Mouse (Mus musculus) C2C12 (cell line): ENCODE measurements around the gene Fto. TPM values are rescaled to one million over a fixed set of nuclear protein-coding genes. Genes with fewer than 3 reads are reported as not detected.

Experiments used
- H3K27me3 ChIP-seq: one replicate; pipeline ENCODE4 v1.6.1; 2011; ENCODE audit not compliant: control insufficient read depth, insufficient read depth, insufficient read length
- H3K36me3 ChIP-seq: one replicate; pipeline ENCODE4 v1.6.1; 2011; ENCODE audit not compliant: control insufficient read depth, insufficient read depth
- H3K4me3 ChIP-seq: one replicate; pipeline ENCODE4 v1.5.1; 2011; ENCODE audit warnings: mild to moderate bottlenecking, control low read depth; ENCODE audit not compliant: poor library complexity, insufficient read depth, severe bottlenecking
- H3K79me2 ChIP-seq: one replicate; pipeline ENCODE4 v1.6.1; 2011; ENCODE audit not compliant: control insufficient read depth, insufficient read depth
- H3K79me3 ChIP-seq: one replicate; pipeline ENCODE4 v1.6.1; 2011; ENCODE audit warnings: low read depth, control low read depth
- H3ac ChIP-seq: one replicate; pipeline ENCODE3; 2011; ENCODE audit warnings: low read depth; ENCODE audit not compliant: control insufficient read depth, insufficient read length
- CEBPB ChIP-seq: IDR thresholded peaks from one replicate; pipeline ENCODE4 v1.6.1; 2011; ENCODE audit warnings: low read depth, mild to moderate bottlenecking, control low read depth, moderate library complexity
- CTCF ChIP-seq: IDR thresholded peaks from one replicate; pipeline ENCODE4 v1.5.1; 2011; ENCODE audit not compliant: control insufficient read depth, insufficient read depth, insufficient read length
- FOSL1 ChIP-seq: IDR thresholded peaks from one replicate; pipeline ENCODE4 v1.8.0; 2011; ENCODE audit warnings: mild to moderate bottlenecking, low read length; ENCODE audit not compliant: poor library complexity, insufficient read depth, severe bottlenecking
- MAX ChIP-seq: IDR thresholded peaks from one replicate; pipeline ENCODE4 v1.6.1; 2011; ENCODE audit warnings: mild to moderate bottlenecking, control low read depth
- MYOD1 ChIP-seq: IDR thresholded peaks from one replicate; pipeline ENCODE4 v1.6.1; 2011; ENCODE audit warnings: low read depth; ENCODE audit not compliant: control insufficient read depth, insufficient read length
- MYOG ChIP-seq: IDR thresholded peaks from one replicate; pipeline ENCODE4 v1.6.1; 2011; ENCODE audit not compliant: control insufficient read depth, insufficient read length; ENCODE audit errors: extremely low read depth
- USF1 ChIP-seq: IDR thresholded peaks from one replicate; pipeline ENCODE4 v1.6.1; 2011; ENCODE audit warnings: low read depth, mild to moderate bottlenecking, control low read depth, moderate library complexity
- polyA plus RNA-seq: library from polyadenylated mRNA; unstranded; fragments of >200 nt; fragmentation: generic; extraction: Trizol; gene quantifications from one replicate; pipeline ENCODE4 v1.2.1, GENCODE M21; 2012; ENCODE audit warnings: missing spikeins

Gene Fto
- polyA plus RNA-seq, 1 experiment: 39.1 TPM

GRCm38 (mm10) chr8:91318938-91319729 lies 5.8 kb downstream of the Fto start:
- Histone ChIP-seq H3K4me3 (no peak overlapping the region), H3K79me2 (peaks cover 100% of the 10 kb centered on the region), H3ac (no peak overlapping the region), H3K79me3 (peaks cover 88% of the 10 kb centered on the region), H3K36me3 (peaks cover 3% of the 10 kb centered on the region), H3K27me3 (no peaks in the 10 kb centered on the region)
- no peak for TF ChIP-seq USF1
- TF ChIP-seq CEBPB: no peak
- no peak for TF ChIP-seq CTCF
- TF ChIP-seq MYOG: no peak
- no peak for TF ChIP-seq MYOD1
- no peak for TF ChIP-seq FOSL1

DNA sequence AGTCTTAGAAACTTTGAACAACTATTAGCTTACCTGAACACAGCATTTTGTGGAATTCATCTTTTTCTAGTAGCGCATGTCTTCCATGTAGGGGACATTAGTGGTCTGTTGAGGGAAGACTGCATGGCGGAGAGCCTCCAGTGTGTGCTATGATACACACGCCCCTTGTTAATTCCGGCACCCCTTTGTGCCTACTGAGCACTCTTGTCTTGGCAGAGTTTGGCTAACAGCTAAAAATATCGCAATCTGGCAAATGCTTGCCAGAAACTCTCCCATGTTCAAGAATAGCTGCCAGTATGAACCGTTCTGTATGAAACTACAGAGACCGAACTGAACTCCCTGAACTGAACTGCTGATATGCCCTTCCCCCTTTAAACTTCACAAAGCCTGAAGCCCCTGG lies 10.2 kb downstream of the Fto start:
- Histone ChIP-seq H3K79me3 (peaks cover 66% of the 10 kb centered on the region), H3ac (no peak overlapping the region), H3K36me3 (peaks cover 3% of the 10 kb centered on the region), H3K79me2 (peaks cover 88% of the 10 kb centered on the region), H3K27me3 (no peaks in the 10 kb centered on the region), H3K4me3 (no peak overlapping the region)
- TF ChIP-seq MYOD1 (no peak), CTCF (no peak), FOSL1 (no peak), MYOG (no peak), MAX (no peak), USF1 (no peak), CEBPB (no peak)

- H3K79me2 ChIP-seq: peaks cover 86% of the 10 kb centered on the region
- no peaks in the 10 kb centered on the region for H3K27me3 ChIP-seq
- H3K79me3 ChIP-seq: peaks cover 60% of the 10 kb centered on the region
- peak; percentile 26 for TF ChIP-seq CTCF
- no peak for TF ChIP-seq USF1
- H3K4me3 ChIP-seq: no peak overlapping the region
- H3ac ChIP-seq: no peak overlapping the region
- H3K36me3 ChIP-seq: peaks cover 3% of the 10 kb centered on the region
These were observed 10.9 kb downstream of the Fto start for GRCm38 (mm10) chr8:91324271-91324670.

DNA sequence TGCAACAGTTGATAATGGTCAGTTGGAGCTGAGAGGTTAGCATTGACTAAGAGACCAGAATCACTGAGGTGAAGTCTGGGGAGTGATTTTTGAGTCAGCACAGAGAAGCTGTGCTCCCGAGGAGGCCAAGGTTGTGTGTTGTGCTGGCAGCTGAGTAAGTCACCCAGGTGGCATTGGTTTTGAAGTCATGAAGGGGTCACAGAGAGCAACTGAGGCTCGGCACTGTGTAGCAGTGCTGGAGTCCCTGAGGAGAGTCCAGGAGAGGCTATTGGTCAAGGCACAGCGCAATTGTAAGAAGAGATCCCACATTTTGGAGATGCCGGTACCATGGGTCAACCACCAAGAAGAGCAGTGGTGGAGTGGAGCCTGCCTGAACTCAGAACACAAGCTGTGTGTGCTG lies 11.6 kb downstream of the Fto start:
- H3K79me3 ChIP-seq: peaks cover 56% of the 10 kb centered on the region
- no peak overlapping the region for H3ac ChIP-seq
- no peak overlapping the region for H3K4me3 ChIP-seq
- H3K79me2 ChIP-seq: peaks cover 84% of the 10 kb centered on the region
- TF ChIP-seq MYOG (no peak), MAX (no peak), USF1 (no peak), CTCF (no peak), CEBPB (no peak)
- H3K27me3 ChIP-seq: no peaks in the 10 kb centered on the region
- H3K36me3 ChIP-seq: peaks cover 3% of the 10 kb centered on the region

DNA sequence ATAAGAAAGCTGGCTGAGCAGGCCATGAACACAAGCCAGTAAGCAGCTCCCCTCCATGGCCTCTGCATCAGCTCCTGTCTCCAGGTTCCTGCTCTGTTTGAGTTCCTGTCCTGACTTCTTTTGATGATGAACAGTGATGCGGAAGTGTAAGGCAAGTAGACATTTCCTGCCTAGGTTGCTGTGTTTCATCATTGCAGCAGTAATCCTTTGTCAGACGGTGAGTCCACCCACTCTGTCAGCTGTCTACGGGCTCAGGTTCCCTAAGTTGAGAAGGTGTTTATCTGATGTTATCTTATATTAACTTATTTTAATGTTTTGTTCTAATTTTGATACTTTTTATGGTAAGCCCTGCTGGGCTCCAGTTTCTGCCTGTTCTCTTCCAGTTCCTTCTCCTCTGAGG lies 12.7 kb downstream of the Fto start:
- no peak for TF ChIP-seq FOSL1
- no peak for TF ChIP-seq CEBPB
- TF ChIP-seq MYOG: no peak
- no peak for TF ChIP-seq CTCF
- TF ChIP-seq MYOD1: no peak
- no peak for TF ChIP-seq MAX
- TF ChIP-seq USF1: no peak
- Histone ChIP-seq H3K4me3 (no peak overlapping the region), H3K27me3 (no peaks in the 10 kb centered on the region), H3K36me3 (peaks cover 3% of the 10 kb centered on the region), H3K79me2 (peaks cover 84% of the 10 kb centered on the region), H3K79me3 (peaks cover 47% of the 10 kb centered on the region), H3ac (no peak overlapping the region)

DNA sequence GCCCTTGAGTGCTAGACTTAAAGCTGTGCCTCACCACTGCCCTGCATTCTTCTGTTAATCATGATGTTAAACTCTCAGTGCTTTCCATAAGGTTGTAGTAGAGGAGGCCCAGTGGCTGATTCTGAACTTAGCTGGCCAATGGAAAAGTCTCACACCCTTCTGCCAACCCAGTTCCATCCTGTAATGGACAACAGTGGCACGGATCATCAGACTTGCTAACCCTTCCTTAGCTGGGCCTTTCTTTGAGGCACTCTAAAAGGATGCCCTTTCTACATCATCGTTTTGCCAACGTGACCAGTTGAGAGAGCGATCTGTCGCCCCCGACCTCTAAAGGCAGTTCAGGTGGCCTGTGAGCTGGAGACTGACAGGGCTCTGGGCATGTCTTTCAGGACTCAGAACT lies 13.6 kb downstream of the Fto start:
- no peak overlapping the region for H3K4me3 ChIP-seq
- H3ac ChIP-seq: no peak overlapping the region
- peaks cover 84% of the 10 kb centered on the region for H3K79me2 ChIP-seq
- H3K36me3 ChIP-seq: no peaks in the 10 kb centered on the region
- peaks cover 40% of the 10 kb centered on the region for H3K79me3 ChIP-seq
- TF ChIP-seq FOSL1 (no peak), CTCF (no peak), MYOD1 (no peak), USF1 (no peak), MAX (no peak), MYOG (no peak), CEBPB (no peak)
- no peaks in the 10 kb centered on the region for H3K27me3 ChIP-seq
